Mouse (Mus musculus): Measurements from ENCODE around the gene Cavin3.

GRCm38 (mm10) chr7:105478344-105478743, 3.8 kb downstream of the Cavin3 start:
- TF ChIP-seq CTCF (IDR thresholded peaks at IDR 0.05; ENCODE audit: control insufficient read depth, insufficient read depth, insufficient replicate concordance, low read depth, low read length) (no peak), POLR2A (IDR thresholded peaks at IDR 0.05; ENCODE audit: control insufficient read depth, low read depth, low read length) (no peak)
